18 mouse cellular contexts compared by ENCODE assay signal in genomic region chr5:114653656-114654437, GRCm38 (mm10). TPM values are rescaled to one million over a fixed set of nuclear protein-coding genes. Genes with fewer than 3 reads are reported as not detected.
A peak's percentile ranks its signal among the peaks of the same experiment; 100 is the strongest.
DNase-seq lines count a peak whose midpoint lies in the region; ATAC-seq and TF ChIP-seq lines count a peak whose summit lies in the region.
"Had no signal": no experiment of that assay in that cellular context is flagged by ENCODE, and none has a peak within 500 bp of the region (broad histone marks: within the 10 kb centered on the region; RNA-seq: fewer than 3 reads in every experiment).

No protein-coding gene starts in this region.

- peak; percentile 13 for DNase-seq in liver, adult 2 months (ENCODE audit: extremely low read depth, low read depth, low spot score)
- no peak for DNase-seq in liver
- DNase-seq in heart, postnatal 0 days (ENCODE audit: low spot score): no peak
- DNase-seq in lung, adult 2 months: no peak
- no peak for DNase-seq in frontal cortex, adult 2 months (ENCODE audit: extremely low spot score in 1 of 2, low spot score in 1 of 2)
- DNase-seq: adrenal gland, adult 8-10 months; cerebellum, adult 9-11 months; embryo, embryonic 11 days; layer of hippocampus, postnatal 36 days; lung, embryonic 14.5 days had no signal

- no peak for TF ChIP-seq POLR2A in liver, adult 2 months (IDR thresholded peaks at IDR 0.05; ENCODE audit: extremely low read depth, insufficient read depth, low read length)
- peak; percentile 32; the same call in 1 of the 2 replicates for TF ChIP-seq POLR2A in lung, adult 2 months (IDR thresholded peaks at IDR 0.05; ENCODE audit: borderline replicate concordance, extremely low read depth, low read depth, low read length)

- no peaks in the 10 kb centered on the region for H3K9me3 ChIP-seq in heart, postnatal 0 days (replicated peaks; ENCODE audit: control insufficient read depth, low read length)
- H3K9me3 ChIP-seq: forebrain, embryonic 13.5 days; G1E; kidney, embryonic 15.5 days; midbrain, embryonic 10.5 days; neural tube, embryonic 15.5 days had no signal

- no peak for TF ChIP-seq CTCF in liver, adult 2 months (IDR thresholded peaks at IDR 0.05; ENCODE audit: low read depth, low read length)
- TF ChIP-seq CTCF in heart, postnatal 0 days (IDR thresholded peaks at IDR 0.05; ENCODE audit: low read depth): no peak
- no peak for TF ChIP-seq CTCF in lung, adult 2 months (IDR thresholded peaks at IDR 0.05; ENCODE audit: insufficient read depth, low read length)

- no peak overlapping the region for H3K9ac ChIP-seq in liver, adult 2 months (ENCODE audit: low read depth, low read length)
- H3K9ac ChIP-seq in heart, postnatal 0 days (replicated peaks; ENCODE audit: low read depth, low read length): no peak overlapping the region
- H3K9ac ChIP-seq: forebrain, embryonic 13.5 days; kidney, embryonic 15.5 days; lung, embryonic 14.5 days; neural tube, embryonic 15.5 days had no signal

- WGBS in liver, adult 2 months: 72% methylated on average over 15 of the region's 15 CpGs
- WGBS in heart, postnatal 0 days: 63% methylated on average over 11 of the region's 15 CpGs
- WGBS in lung, adult 2 months: 54% methylated on average over 15 of the region's 15 CpGs

- no peaks in the 10 kb centered on the region for H3K79me2 ChIP-seq in liver, adult 2 months (ENCODE audit: control insufficient read depth, insufficient read depth, low read length)

- H3K27ac ChIP-seq in liver, adult 2 months (replicated peaks; ENCODE audit: insufficient read depth, low read depth, low read length): no peak overlapping the region
- no peak overlapping the region for H3K27ac ChIP-seq in heart, postnatal 0 days (ENCODE audit: low read depth)
- H3K27ac ChIP-seq: forebrain, embryonic 13.5 days; midbrain, embryonic 10.5 days; neural tube, embryonic 15.5 days had no signal

- no peak overlapping the region for H3K4me2 ChIP-seq in heart, postnatal 0 days (ENCODE audit: low read depth, low read length)
- H3K4me2 ChIP-seq: forebrain, embryonic 13.5 days; kidney, embryonic 15.5 days; lung, embryonic 14.5 days; neural tube, embryonic 15.5 days had no signal

- H3K4me3 ChIP-seq in liver, adult 2 months (ENCODE audit: insufficient read depth, low read depth, low read length): no peak overlapping the region
- H3K4me3 ChIP-seq in heart, postnatal 0 days (ENCODE audit: low read depth, low read length): no peak overlapping the region
- H3K4me3 ChIP-seq in lung, adult 2 months (replicated peaks; ENCODE audit: extremely low read depth, low read depth, low read length): no peak overlapping the region
- H3K4me3 ChIP-seq: forebrain, embryonic 13.5 days; kidney, embryonic 15.5 days; midbrain, embryonic 10.5 days; neural tube, embryonic 15.5 days had no signal

- H3K36me3 ChIP-seq in liver, adult 2 months (ENCODE audit: control insufficient read depth, insufficient read depth, low read length): no peaks in the 10 kb centered on the region
- H3K36me3 ChIP-seq in heart, postnatal 0 days (replicated peaks; ENCODE audit: control insufficient read depth, insufficient read depth, low read length): no peaks in the 10 kb centered on the region
- H3K36me3 ChIP-seq: G1E; kidney, embryonic 15.5 days; midbrain, embryonic 10.5 days; neural tube, embryonic 15.5 days had no signal

- no peak for TF ChIP-seq EP300 in heart, postnatal 0 days (IDR thresholded peaks at IDR 0.05; ENCODE audit: low read depth)

- H3K27me3 ChIP-seq in liver, adult 2 months (ENCODE audit: control insufficient read depth, insufficient read depth, low read length): peaks cover 4% of the 10 kb centered on the region; the same call in 1 of the 2 replicates
- peaks cover 72% of the 10 kb centered on the region for H3K27me3 ChIP-seq in heart, postnatal 0 days (ENCODE audit: control insufficient read depth, insufficient read depth, low read length)

- H3K4me1 ChIP-seq in liver, adult 2 months (ENCODE audit: control insufficient read depth, insufficient read depth, low read length): no peaks in the 10 kb centered on the region
- peaks cover 11% of the 10 kb centered on the region for H3K4me1 ChIP-seq in heart, postnatal 0 days (ENCODE audit: control insufficient read depth, insufficient read depth)
- peaks cover 5% of the 10 kb centered on the region for H3K4me1 ChIP-seq in lung, adult 2 months (ENCODE audit: control insufficient read depth, insufficient read depth, low read length)

- ATAC-seq in heart, postnatal 0 days (ENCODE audit: insufficient read depth, low read depth): peak; percentile 37; the same call in 1 of the 2 replicates
- peak; percentile 79 for ATAC-seq in monocyte, adult 5-6 weeks (replicated peaks; ENCODE audit: insufficient number of reproducible peaks, low FRiP score, low TSS enrichment, poor library complexity, severe bottlenecking)
- ATAC-seq in activated CD4-positive, CD25-positive, alpha-beta regulatory T cell, adult 4 months: no peak
- ATAC-seq: forebrain, embryonic 13.5 days; inflammation-experienced regulatory T-cells, adult 6 months had no signal

RNA-seq across cellular contexts. Expression of gene Trpv4, which starts 4.4 kb away (rescaled TPM):
- 0.09 and 0.40 TPM in 2 replicates for total RNA-seq in liver, adult 2 months (2014; rRNA removed)
- polyA plus RNA-seq in liver, adult 2 months (2012; rRNA removed): 0.29 and 0.50 TPM in 2 replicates
- 2.3 and 3.4 TPM in 2 replicates for total RNA-seq in heart, postnatal 0 days (2014; rRNA removed; ENCODE audit: low replicate concordance)
- polyA plus RNA-seq in heart, postnatal 0 days (2015; fragmentation: Nextera tagmentation; extraction: Ambion mirVana): 0.87 and 0.93 TPM in 2 replicates
- polyA plus RNA-seq in lung, adult 2 months (2012; rRNA removed): 8.8 and 10.1 TPM in 2 replicates
- total RNA-seq in monocyte, adult 5-6 weeks (2017): not detected in 3 replicates
- 1.9 and 2.2 TPM in 2 replicates for polyA plus RNA-seq in frontal cortex, adult 2 months (2012; rRNA removed)
- under 1 TPM; 0.24 to 0.25 TPM for polyA plus RNA-seq in activated CD4-positive, CD25-positive, alpha-beta regulatory T cell, adult 4 months (2017; shearing (Covaris generic))
- total RNA-seq: G1E had no signal

RNA-seq across cellular contexts. Expression of gene Gltp, which starts 36.9 kb away (rescaled TPM):
- 3.1 and 4.4 TPM in 2 replicates for total RNA-seq in liver, adult 2 months (2014; rRNA removed)
- 5.1 and 7.9 TPM in 2 replicates for polyA plus RNA-seq in liver, adult 2 months (2012; rRNA removed)
- 26.2 and 45.3 TPM in 2 replicates for total RNA-seq in heart, postnatal 0 days (2014; rRNA removed; ENCODE audit: low replicate concordance)
- polyA plus RNA-seq in heart, postnatal 0 days (2015; fragmentation: Nextera tagmentation; extraction: Ambion mirVana): 32.0 TPM in 2 replicates
- 222 and 259 TPM in 2 replicates for polyA plus RNA-seq in lung, adult 2 months (2012; rRNA removed)
- 46.4 to 52.1 TPM (median 46.5 TPM) in 3 replicates for total RNA-seq in monocyte, adult 5-6 weeks (2017)
- 51.5 and 58.9 TPM in 2 replicates for polyA plus RNA-seq in frontal cortex, adult 2 months (2012; rRNA removed)
- polyA plus RNA-seq in activated CD4-positive, CD25-positive, alpha-beta regulatory T cell, adult 4 months (2017; shearing (Covaris generic)): 100 to 1,000 TPM; 251 to 266 TPM

RNA-seq across cellular contexts. Expression of gene Tchp, which starts 53.7 kb away (rescaled TPM):
- total RNA-seq in liver, adult 2 months (2014; rRNA removed): 0.83 and 1.4 TPM in 2 replicates
- polyA plus RNA-seq in liver, adult 2 months (2012; rRNA removed): 2.1 and 4.0 TPM in 2 replicates
- total RNA-seq in heart, postnatal 0 days (2014; rRNA removed; ENCODE audit: low replicate concordance): 0.50 and 1.6 TPM in 2 replicates
- polyA plus RNA-seq in heart, postnatal 0 days (2015; fragmentation: Nextera tagmentation; extraction: Ambion mirVana): 4.4 and 5.8 TPM in 2 replicates
- 12.2 and 17.3 TPM in 2 replicates for polyA plus RNA-seq in lung, adult 2 months (2012; rRNA removed)
- total RNA-seq in monocyte, adult 5-6 weeks (2017): 9.8 to 16.3 TPM (median 12.8 TPM) in 3 replicates
- polyA plus RNA-seq in frontal cortex, adult 2 months (2012; rRNA removed): 19.9 and 20.3 TPM in 2 replicates
- polyA plus RNA-seq in activated CD4-positive, CD25-positive, alpha-beta regulatory T cell, adult 4 months (2017; shearing (Covaris generic)): 10 to 100 TPM in 1 of 2 experiments, 1 to 10 TPM in 1; 4.4 to 15.0 TPM
